Mouse (Mus musculus) intestine, postnatal 0 days (tissue): ENCODE results near the gene Slc39a11. TPM values are rescaled to one million over a fixed set of nuclear protein-coding genes. Genes with fewer than 3 reads are reported as not detected.

ENCODE experiments used
- ATAC-seq: fragments of 200-750 bp; cut with Nextera tagmentation; 2 replicates; pipeline ENCODE4 v1.8.0; 2017; ENCODE audit warnings: mild to moderate bottlenecking, moderate TSS enrichment, moderate library complexity
- H3K27ac ChIP-seq: fragments of 300-500 bp; sonication (generic); 2 replicates; pipeline ENCODE4 v1.5.1; 2014; ENCODE audit warnings: mild to moderate bottlenecking, low read depth, low read length, moderate library complexity
- H3K27me3 ChIP-seq: fragments of 300-500 bp; sonication (generic); replicated peaks from 2 replicates; pipeline ENCODE4 v1.6.1; 2014; ENCODE audit warnings: low read length, mixed read lengths; ENCODE audit not compliant: control insufficient read depth, insufficient read depth
- H3K36me3 ChIP-seq: fragments of 300-500 bp; sonication (generic); 2 replicates; pipeline ENCODE4 v1.6.1; 2014; ENCODE audit warnings: mild to moderate bottlenecking, moderate library complexity; ENCODE audit not compliant: control insufficient read depth, insufficient read depth
- H3K4me1 ChIP-seq: fragments of 300-500 bp; sonication (generic); replicated peaks from 2 replicates; pipeline ENCODE4 v1.6.1; 2014; ENCODE audit warnings: antibody characterized with exemption, low read length, mixed read lengths; ENCODE audit not compliant: control insufficient read depth, insufficient read depth
- H3K4me2 ChIP-seq: fragments of 300-500 bp; sonication (generic); replicated peaks from 2 replicates; pipeline ENCODE4 v1.6.1; 2014; ENCODE audit warnings: low read depth, mild to moderate bottlenecking, moderate library complexity
- H3K4me3 ChIP-seq: fragments of 300-500 bp; sonication (generic); 2 replicates; pipeline ENCODE4 v1.5.1; 2014; ENCODE audit warnings: low read depth, low read length
- H3K9ac ChIP-seq: fragments of 300-500 bp; sonication (generic); 2 replicates; pipeline ENCODE4 v1.6.1; 2014; ENCODE audit warnings: mild to moderate bottlenecking, low read depth, low read length
- H3K9me3 ChIP-seq: fragments of 300-500 bp; sonication (generic); 2 replicates; pipeline ENCODE4 v1.6.1; 2016; ENCODE audit warnings: mixed run types; ENCODE audit not compliant: control insufficient read depth
- CTCF ChIP-seq: sonication (generic); IDR thresholded peaks from 2 replicates; pipeline ENCODE4 v1.5.1; 2016; ENCODE audit warnings: low read depth, mild to moderate bottlenecking, control low read depth, antibody characterized with exemption, moderate library complexity
- WGBS: fragments of 180-500 bp; shearing (Covaris S2); extraction: QIAGEN DNeasy Blood & Tissue Kit; methylation state at CpG from one replicate; pipeline ENCODE4 v1.1.7; 2014; 5-methylcytosine and 5-hydroxymethylcytosine counted together
- polyA plus RNA-seq: library from polyadenylated mRNA; unstranded; fragments of >200 nt; fragmentation: Nextera tagmentation; extraction: Ambion mirVana; gene quantifications from 2 replicates; pipeline ENCODE4 v1.2.1, GENCODE M21; 2015

Slc39a11 gene
- polyA plus RNA-seq, 1 experiment from 2014 or later, result 50.7 TPM

DNA sequence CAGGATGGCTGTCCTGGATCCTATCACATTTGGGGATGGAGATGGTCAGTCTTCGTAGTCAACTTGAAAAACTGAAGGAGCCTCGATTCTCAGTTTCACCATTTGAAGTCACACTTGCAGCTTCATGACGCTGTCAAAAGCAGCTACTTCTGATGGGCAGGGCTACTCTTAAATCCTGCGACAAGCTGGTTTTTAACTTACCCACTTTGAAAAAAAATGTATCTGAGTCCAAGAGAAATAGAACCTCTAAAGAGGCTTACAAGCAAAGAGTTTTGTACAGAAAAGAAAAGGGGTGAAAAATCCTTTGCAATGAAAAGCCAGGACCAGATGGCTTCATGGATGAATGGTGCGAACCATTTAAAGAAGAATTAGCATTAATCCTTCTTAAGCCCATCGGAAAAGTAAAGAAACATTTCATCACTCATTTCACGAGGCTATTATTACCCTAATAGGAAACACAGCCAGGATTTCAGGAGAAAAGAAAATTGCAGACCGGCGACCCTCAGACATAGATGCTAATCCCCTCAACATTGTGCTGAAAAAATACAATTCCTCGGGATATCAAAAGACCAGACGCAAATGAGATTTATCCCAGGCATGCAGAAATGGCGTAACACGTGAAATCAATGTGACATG, 437.4 kb downstream of the Slc39a11 start:
- WGBS, result 77% methylated on average over 13 of the region's 13 CpGs

DNA sequence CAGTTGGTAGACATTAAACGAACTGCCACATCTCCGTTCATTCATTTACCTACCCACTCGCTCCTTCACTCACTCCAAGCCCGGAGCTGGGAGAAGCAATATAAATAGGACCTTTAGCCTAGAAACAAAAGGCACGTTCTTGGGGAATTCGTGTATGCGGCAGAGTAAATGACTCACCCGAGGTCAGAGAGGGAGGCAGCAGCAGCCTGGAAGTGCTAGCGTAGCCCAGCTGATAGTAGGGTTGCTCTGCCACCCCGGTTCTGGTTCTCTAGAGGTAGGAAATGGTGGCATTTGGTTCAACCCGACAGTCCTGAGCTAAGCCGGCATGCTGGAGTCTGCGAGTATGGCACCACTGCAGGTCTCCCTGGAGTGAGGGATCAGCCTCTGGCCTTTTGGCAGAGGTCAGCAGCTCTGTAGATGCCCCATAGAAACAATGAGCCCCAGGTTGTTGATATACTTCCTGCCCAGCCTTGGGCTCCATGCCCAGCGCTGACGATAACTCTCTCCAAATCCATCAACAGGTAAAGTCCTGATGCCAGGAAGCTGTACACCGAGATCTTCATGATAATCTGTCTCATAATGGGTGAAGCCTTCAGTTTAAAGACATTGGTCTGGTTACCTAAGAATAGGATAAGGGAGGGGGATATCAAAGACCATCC, 440.5 kb downstream of the Slc39a11 start:
- ATAC-seq, result peak; percentile 79
- H3K36me3 ChIP-seq, result no peaks in the 10 kb centered on the region
- H3K4me2 ChIP-seq, result peak overlapping the region; percentile 58; the same call in 1 of the 2 replicates
- H3K27me3 ChIP-seq, result no peaks in the 10 kb centered on the region
- no peaks in the 10 kb centered on the region for H3K4me1 ChIP-seq
- 41% methylated on average over 16 of the region's 16 CpGs for WGBS
- no peak overlapping the region for H3K9ac ChIP-seq
- no peaks in the 10 kb centered on the region for H3K9me3 ChIP-seq
- no peak for TF ChIP-seq CTCF
- H3K4me3 ChIP-seq, result no peak overlapping the region
- peak overlapping the region; percentile 77 for H3K27ac ChIP-seq

More for the DNA sequence above, 437.4 kb downstream of the Slc39a11 start:
- no peak for TF ChIP-seq CTCF
- Histone ChIP-seq H3K36me3 (no peaks in the 10 kb centered on the region), H3K27ac (no peak overlapping the region), H3K27me3 (no peaks in the 10 kb centered on the region), H3K4me1 (no peaks in the 10 kb centered on the region), H3K9ac (no peak overlapping the region), H3K4me2 (no peak overlapping the region), H3K9me3 (no peaks in the 10 kb centered on the region), H3K4me3 (no peak overlapping the region)
- no peak for ATAC-seq

DNA sequence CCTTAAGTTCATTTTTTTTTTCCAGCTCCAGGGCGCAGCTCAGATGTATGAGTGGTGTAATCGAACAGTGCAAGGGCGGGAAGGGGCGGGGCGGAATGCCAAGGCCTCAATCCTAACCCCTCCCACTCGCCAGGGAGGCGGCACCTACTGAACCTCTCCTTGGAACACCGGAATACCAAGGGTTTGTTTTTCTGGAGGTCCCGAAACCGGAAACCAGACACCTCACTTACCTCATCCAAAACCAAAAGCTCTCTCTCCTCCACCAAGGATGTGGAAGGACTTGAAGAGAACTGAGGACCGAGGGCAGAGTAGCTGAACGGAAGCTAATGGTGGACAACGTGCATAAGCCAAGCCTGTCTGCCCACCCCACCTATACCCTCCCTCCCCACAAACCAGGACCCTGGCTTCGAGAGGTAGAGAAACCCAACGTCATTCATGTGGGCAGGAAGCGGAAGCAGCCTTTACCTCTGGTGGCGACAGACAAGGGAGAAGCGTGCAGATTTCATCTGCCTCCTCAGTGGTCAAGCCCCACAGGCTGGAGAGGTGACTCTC, 441.3 kb downstream of the Slc39a11 start:
- WGBS, result 44% methylated on average over 18 of the region's 18 CpGs
- no peaks in the 10 kb centered on the region for H3K9me3 ChIP-seq
- peak overlapping the region; percentile 58 for H3K4me2 ChIP-seq
- peak overlapping the region; percentile 77 for H3K27ac ChIP-seq
- H3K4me3 ChIP-seq, result peak overlapping the region; percentile 25; the same call in 1 of the 2 replicates
- no peaks in the 10 kb centered on the region for H3K4me1 ChIP-seq
- no peak for TF ChIP-seq CTCF
- H3K27me3 ChIP-seq, result no peaks in the 10 kb centered on the region
- H3K36me3 ChIP-seq, result no peaks in the 10 kb centered on the region
- no peak overlapping the region for H3K9ac ChIP-seq
- ATAC-seq, result peak; percentile 89

DNA sequence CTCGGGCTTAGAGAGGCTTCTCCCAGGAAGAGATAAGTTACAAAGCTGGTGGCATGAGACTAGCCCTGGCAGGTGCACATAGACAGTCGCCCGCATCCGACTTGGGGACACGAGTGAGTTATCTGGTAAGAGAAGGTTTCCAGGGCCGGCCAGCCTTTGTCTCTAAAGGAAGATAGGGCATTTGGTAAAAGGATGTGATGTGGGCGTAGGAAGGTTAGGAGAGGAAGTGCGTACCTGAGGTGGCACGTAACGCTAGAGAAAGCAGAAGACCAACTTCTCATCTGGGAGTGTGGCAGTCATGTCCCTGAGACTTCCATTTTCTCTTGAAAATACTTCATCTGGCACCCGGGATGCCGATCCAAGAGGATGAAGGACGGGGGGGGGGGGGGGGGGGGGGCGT, 441.9 kb downstream of the Slc39a11 start:
- no peak overlapping the region for H3K4me3 ChIP-seq
- no peak overlapping the region for H3K9ac ChIP-seq
- WGBS, result 73% methylated on average over 12 of the region's 14 CpGs
- no peak for TF ChIP-seq CTCF
- H3K27ac ChIP-seq, result no peak overlapping the region
- H3K9me3 ChIP-seq, result no peaks in the 10 kb centered on the region
- ATAC-seq, result no peak
- no peak overlapping the region for H3K4me2 ChIP-seq
- H3K36me3 ChIP-seq, result no peaks in the 10 kb centered on the region
- no peaks in the 10 kb centered on the region for H3K27me3 ChIP-seq
- no peaks in the 10 kb centered on the region for H3K4me1 ChIP-seq

DNA sequence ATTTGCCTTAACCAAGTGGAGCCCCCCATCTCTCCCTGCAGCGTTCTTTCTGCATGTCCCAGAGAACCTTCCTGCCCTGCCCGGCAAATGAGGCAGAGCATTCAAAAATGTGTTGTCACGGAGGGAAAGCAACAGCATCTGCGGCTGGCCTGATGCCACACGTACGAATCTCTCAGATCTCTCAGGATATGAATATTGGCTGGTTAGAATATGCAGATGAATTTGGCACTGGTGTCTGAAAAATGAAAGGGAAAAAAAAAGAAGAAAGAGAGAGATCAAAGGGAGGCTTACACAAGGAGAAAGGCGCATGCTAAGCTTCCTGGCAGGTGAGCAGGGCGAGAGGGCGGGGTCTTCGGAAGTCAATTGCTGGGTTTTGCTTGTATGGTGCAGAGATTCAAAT, 443.8 kb downstream of the Slc39a11 start:
- H3K4me3 ChIP-seq, result no peak overlapping the region
- WGBS, result 79% methylated on average over 10 of the region's 10 CpGs
- no peaks in the 10 kb centered on the region for H3K36me3 ChIP-seq
- H3K27ac ChIP-seq, result no peak overlapping the region
- ATAC-seq, result no peak
- H3K9ac ChIP-seq, result no peak overlapping the region
- no peak overlapping the region for H3K4me2 ChIP-seq
- H3K9me3 ChIP-seq, result no peaks in the 10 kb centered on the region
- TF ChIP-seq CTCF, result no peak
- H3K4me1 ChIP-seq, result no peaks in the 10 kb centered on the region
- no peaks in the 10 kb centered on the region for H3K27me3 ChIP-seq

DNA sequence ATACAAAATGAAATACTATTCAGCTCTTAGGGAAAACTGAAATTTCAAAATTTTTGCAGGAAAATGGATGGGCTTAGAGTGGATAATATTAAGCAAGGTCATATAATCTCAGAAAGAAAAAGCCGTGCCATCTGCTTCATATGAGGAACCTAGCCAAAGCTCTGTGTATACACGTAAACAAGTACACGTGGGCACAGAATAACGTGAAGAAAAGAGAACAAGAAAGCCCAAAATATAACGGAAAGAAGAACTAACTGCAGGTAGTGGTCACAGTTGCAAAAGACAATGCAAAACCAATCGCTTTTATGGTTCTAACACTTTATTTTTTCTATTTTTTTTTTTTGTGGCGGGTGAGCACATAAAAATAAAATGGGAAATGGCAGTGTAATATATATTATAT, 446.9 kb downstream of the Slc39a11 start:
- Histone ChIP-seq H3K4me1 (0 out of 2 replicates have a peak, but pooled peaks cover 5% of the 10 kb centered on the region), H3K27ac (no peak overlapping the region), H3K9ac (no peak overlapping the region), H3K9me3 (no peaks in the 10 kb centered on the region), H3K27me3 (no peaks in the 10 kb centered on the region), H3K4me2 (no peak overlapping the region), H3K36me3 (no peaks in the 10 kb centered on the region), H3K4me3 (no peak overlapping the region)
- 82% methylated on average over 7 of the region's 7 CpGs for WGBS
- TF ChIP-seq CTCF, result no peak
- no peak for ATAC-seq
